Mouse (Mus musculus): ENCODE results near the gene Supt3. TPM values are rescaled to one million over a fixed set of nuclear protein-coding genes. Genes with fewer than 3 reads are reported as not detected.

Supt3 gene
- total and polyA plus RNA-seq, 2 experiments, result 2.3 to 4.9 TPM

DNA sequence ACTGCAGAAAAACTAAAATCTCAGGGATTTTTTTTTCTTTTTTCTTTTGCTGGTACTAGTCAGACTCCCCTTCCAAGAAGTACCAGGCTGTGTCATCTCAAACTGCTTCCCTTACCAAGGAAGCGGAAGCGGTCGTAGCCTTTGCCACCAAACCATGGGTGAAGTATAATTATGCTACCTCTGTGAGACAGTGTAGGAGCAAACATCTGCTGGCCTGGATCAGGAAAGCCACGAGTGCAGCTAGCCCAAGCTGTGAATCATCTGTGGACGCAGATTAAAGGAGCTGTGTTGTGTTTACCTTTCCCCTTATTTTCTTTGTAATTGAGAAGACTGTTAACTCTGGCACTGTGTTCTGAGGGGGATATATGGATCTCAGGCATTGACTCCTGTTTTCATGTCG lies 255.3 kb downstream of the Supt3 start:
- 96% methylated on average over 6 of the region's 6 CpGs for WGBS
- no peaks in the 10 kb centered on the region for H3K4me1 ChIP-seq (ENCODE audit: control insufficient read depth, insufficient read depth, low read length)

GRCm38 (mm10) chr17:45033617-45034016 lies 256.7 kb downstream of the Supt3 start:
- Histone ChIP-seq H3K27ac (replicated peaks; ENCODE audit: insufficient read depth, low read depth, low read length) (no peak overlapping the region), H3K36me3 (ENCODE audit: control insufficient read depth, insufficient read depth, low read length) (0 out of 2 replicates have a peak, but pooled peaks cover 2% of the 10 kb centered on the region), H3K79me2 (ENCODE audit: control insufficient read depth, insufficient read depth, low read length) (no peaks in the 10 kb centered on the region), H3K4me3 (ENCODE audit: insufficient read depth, low read depth, low read length) (no peak overlapping the region), H3K27me3 (ENCODE audit: control insufficient read depth, insufficient read depth, low read length) (no peaks in the 10 kb centered on the region), H3K4me1 (ENCODE audit: control insufficient read depth, insufficient read depth, low read length) (no peaks in the 10 kb centered on the region), H3K9ac (ENCODE audit: low read depth, low read length) (no peak overlapping the region)
- 83% methylated on average over 7 of the region's 7 CpGs for WGBS
- no peak for DNase-seq (ENCODE audit: extremely low read depth, low read depth, low spot score)
- TF ChIP-seq CTCF (IDR thresholded peaks at IDR 0.05; ENCODE audit: low read depth, low read length), result no peak
- no peak for TF ChIP-seq POLR2A (IDR thresholded peaks at IDR 0.05; ENCODE audit: extremely low read depth, insufficient read depth, low read length)

More for the DNA sequence above, 255.3 kb downstream of the Supt3 start:
- Histone ChIP-seq H3K79me2 (ENCODE audit: control insufficient read depth, insufficient read depth, low read length) (no peaks in the 10 kb centered on the region), H3K4me3 (ENCODE audit: insufficient read depth, low read depth, low read length) (no peak overlapping the region), H3K9ac (ENCODE audit: low read depth, low read length) (no peak overlapping the region), H3K27me3 (ENCODE audit: control insufficient read depth, insufficient read depth, low read length) (no peaks in the 10 kb centered on the region), H3K27ac (replicated peaks; ENCODE audit: insufficient read depth, low read depth, low read length) (no peak overlapping the region), H3K36me3 (ENCODE audit: control insufficient read depth, insufficient read depth, low read length) (no peaks in the 10 kb centered on the region)
- TF ChIP-seq POLR2A (IDR thresholded peaks at IDR 0.05; ENCODE audit: extremely low read depth, insufficient read depth, low read length) (no peak), CTCF (IDR thresholded peaks at IDR 0.05; ENCODE audit: low read depth, low read length) (no peak)
- DNase-seq (ENCODE audit: extremely low read depth, low read depth, low spot score), result no peak

DNA sequence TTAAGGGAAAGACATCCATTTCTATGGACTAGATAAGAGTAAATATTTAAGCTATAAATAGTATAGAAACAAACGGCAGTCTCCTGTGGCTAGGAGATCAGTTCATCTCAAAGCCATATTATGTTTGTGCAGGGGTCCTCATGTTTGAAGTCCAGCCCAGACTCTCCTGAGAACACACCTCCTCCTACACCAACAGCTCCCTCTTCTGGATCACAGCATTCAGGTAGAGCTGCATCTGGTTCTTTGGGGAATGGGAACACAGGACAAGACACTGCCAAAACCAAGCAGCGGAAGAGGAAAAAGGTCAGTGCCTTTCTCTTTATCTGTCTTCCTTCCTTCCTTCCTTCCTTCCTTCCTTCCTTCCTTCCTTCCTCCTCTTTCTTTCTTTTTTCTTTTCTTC lies 264.1 kb downstream of the Supt3 start:
- no peak for DNase-seq (ENCODE audit: extremely low read depth, low read depth, low spot score)
- no peak overlapping the region for H3K9ac ChIP-seq (ENCODE audit: low read depth, low read length)
- H3K4me1 ChIP-seq (ENCODE audit: control insufficient read depth, insufficient read depth, low read length), result no peaks in the 10 kb centered on the region
- H3K27me3 ChIP-seq (ENCODE audit: control insufficient read depth, insufficient read depth, low read length), result no peaks in the 10 kb centered on the region
- H3K4me3 ChIP-seq (ENCODE audit: insufficient read depth, low read depth, low read length), result no peak overlapping the region
- TF ChIP-seq POLR2A (IDR thresholded peaks at IDR 0.05; ENCODE audit: extremely low read depth, insufficient read depth, low read length) (no peak), CTCF (IDR thresholded peaks at IDR 0.05; ENCODE audit: low read depth, low read length) (no peak)
- H3K36me3 ChIP-seq (ENCODE audit: control insufficient read depth, insufficient read depth, low read length), result 0 out of 2 replicates have a peak, but pooled peaks cover 4% of the 10 kb centered on the region
- no peak overlapping the region for H3K27ac ChIP-seq (replicated peaks; ENCODE audit: insufficient read depth, low read depth, low read length)
- WGBS, result 81% methylated on average over 2 of the region's 2 CpGs
- no peaks in the 10 kb centered on the region for H3K79me2 ChIP-seq (ENCODE audit: control insufficient read depth, insufficient read depth, low read length)

GRCm38 (mm10) chr17:45045804-45046203 lies 268.9 kb downstream of the Supt3 start:
- DNase-seq (ENCODE audit: extremely low read depth, low read depth, low spot score), result peak; percentile 4
- 0 out of 2 replicates have a peak, but pooled peaks cover 2% of the 10 kb centered on the region for H3K36me3 ChIP-seq (ENCODE audit: control insufficient read depth, insufficient read depth, low read length)
- TF ChIP-seq CTCF (IDR thresholded peaks at IDR 0.05; ENCODE audit: low read depth, low read length), result peak; percentile 53
- TF ChIP-seq POLR2A (IDR thresholded peaks at IDR 0.05; ENCODE audit: extremely low read depth, insufficient read depth, low read length), result no peak
- no peaks in the 10 kb centered on the region for H3K79me2 ChIP-seq (ENCODE audit: control insufficient read depth, insufficient read depth, low read length)
- no peaks in the 10 kb centered on the region for H3K27me3 ChIP-seq (ENCODE audit: control insufficient read depth, insufficient read depth, low read length)
- H3K27ac ChIP-seq (replicated peaks; ENCODE audit: insufficient read depth, low read depth, low read length), result no peak overlapping the region
- H3K9ac ChIP-seq (ENCODE audit: low read depth, low read length), result no peak overlapping the region
- no peaks in the 10 kb centered on the region for H3K4me1 ChIP-seq (ENCODE audit: control insufficient read depth, insufficient read depth, low read length)
- no peak overlapping the region for H3K4me3 ChIP-seq (ENCODE audit: insufficient read depth, low read depth, low read length)

DNA sequence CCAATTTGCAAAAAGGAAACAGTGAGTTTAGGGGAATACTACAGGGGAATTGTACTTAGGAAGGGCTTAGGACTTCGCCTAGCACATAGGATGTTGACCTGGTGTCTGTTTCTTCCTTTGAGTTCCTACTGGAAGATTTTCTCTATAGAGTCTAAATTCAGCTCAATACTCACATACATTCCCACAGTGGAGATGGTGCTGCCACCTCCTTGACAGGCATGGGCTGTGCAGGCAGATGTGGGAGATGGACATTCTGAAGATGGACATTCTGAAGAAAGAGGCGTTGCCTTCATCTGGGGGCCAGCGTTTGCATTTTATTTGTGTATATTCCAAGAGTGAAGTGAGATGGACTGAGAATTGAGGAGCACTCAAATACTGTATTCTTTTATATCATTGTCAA lies 269.6 kb downstream of the Supt3 start:
- no peak for DNase-seq (ENCODE audit: extremely low read depth, low read depth, low spot score)
- H3K4me1 ChIP-seq (ENCODE audit: control insufficient read depth, insufficient read depth, low read length), result no peaks in the 10 kb centered on the region
- TF ChIP-seq CTCF (IDR thresholded peaks at IDR 0.05; ENCODE audit: low read depth, low read length), result peak; percentile 23; the same call in 1 of the 2 replicates
- TF ChIP-seq POLR2A (IDR thresholded peaks at IDR 0.05; ENCODE audit: extremely low read depth, insufficient read depth, low read length), result no peak
- H3K27me3 ChIP-seq (ENCODE audit: control insufficient read depth, insufficient read depth, low read length), result no peaks in the 10 kb centered on the region
- no peaks in the 10 kb centered on the region for H3K79me2 ChIP-seq (ENCODE audit: control insufficient read depth, insufficient read depth, low read length)
- 96% methylated on average over 3 of the region's 3 CpGs for WGBS
- H3K4me3 ChIP-seq (ENCODE audit: insufficient read depth, low read depth, low read length), result no peak overlapping the region
- H3K27ac ChIP-seq (replicated peaks; ENCODE audit: insufficient read depth, low read depth, low read length), result no peak overlapping the region
- H3K9ac ChIP-seq (ENCODE audit: low read depth, low read length), result no peak overlapping the region
- 0 out of 2 replicates have a peak, but pooled peaks cover 2% of the 10 kb centered on the region for H3K36me3 ChIP-seq (ENCODE audit: control insufficient read depth, insufficient read depth, low read length)

DNA sequence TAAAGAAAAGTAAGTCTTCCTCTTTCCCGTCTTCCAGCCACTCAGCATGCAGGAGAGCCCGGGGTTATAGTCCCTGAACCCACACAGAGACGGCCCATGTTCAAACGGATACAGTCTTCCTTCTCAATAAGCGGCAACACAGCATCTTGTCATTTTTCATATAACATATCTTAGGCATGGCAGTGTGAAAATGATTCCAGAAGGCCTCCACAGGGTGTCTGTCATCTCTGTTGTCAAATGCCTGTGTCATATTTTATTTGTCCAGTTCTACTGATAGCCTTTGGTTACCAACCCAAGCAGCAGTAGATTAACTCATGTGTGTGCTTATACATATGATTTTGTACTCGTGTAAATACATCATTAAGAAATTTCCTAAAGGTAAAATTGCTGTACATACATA lies 270.3 kb downstream of the Supt3 start:
- H3K36me3 ChIP-seq (ENCODE audit: control insufficient read depth, insufficient read depth, low read length), result no peaks in the 10 kb centered on the region
- H3K27me3 ChIP-seq (ENCODE audit: control insufficient read depth, insufficient read depth, low read length), result no peaks in the 10 kb centered on the region
- TF ChIP-seq POLR2A (IDR thresholded peaks at IDR 0.05; ENCODE audit: extremely low read depth, insufficient read depth, low read length), result no peak
- no peak for TF ChIP-seq CTCF (IDR thresholded peaks at IDR 0.05; ENCODE audit: low read depth, low read length)
- no peak overlapping the region for H3K9ac ChIP-seq (ENCODE audit: low read depth, low read length)
- no peak overlapping the region for H3K4me3 ChIP-seq (ENCODE audit: insufficient read depth, low read depth, low read length)
- 91% methylated on average over 6 of the region's 6 CpGs for WGBS
- no peaks in the 10 kb centered on the region for H3K4me1 ChIP-seq (ENCODE audit: control insufficient read depth, insufficient read depth, low read length)
- no peaks in the 10 kb centered on the region for H3K79me2 ChIP-seq (ENCODE audit: control insufficient read depth, insufficient read depth, low read length)
- DNase-seq (ENCODE audit: extremely low read depth, low read depth, low spot score), result no peak
- no peak overlapping the region for H3K27ac ChIP-seq (replicated peaks; ENCODE audit: insufficient read depth, low read depth, low read length)
